Mouse (Mus musculus) neutrophil, adult 5-6 weeks (primary cell): Measurements from ENCODE around the gene Vti1b. TPM values are rescaled to one million over a fixed set of nuclear protein-coding genes. Genes with fewer than 3 reads are reported as not detected.

Experiments
- ATAC-seq: fragments of 151-379, 151-347 bp; 2 replicates; pipeline ENCODE4 v1.8.0; 2017; ENCODE audit warnings: mild to moderate bottlenecking, moderate TSS enrichment; ENCODE audit not compliant: insufficient number of reproducible peaks, poor library complexity, low FRiP score, severe bottlenecking; ENCODE audit errors: extremely low read depth
- total RNA-seq: library from RNA; stranded (forward); fragments of 200-1000 nt; gene quantifications from 2 replicates; pipeline ENCODE4 v1.2.3, GENCODE M21; 2017

Vti1b gene
- total RNA-seq, 1 experiment from 2014 or later: 162 TPM

DNA sequence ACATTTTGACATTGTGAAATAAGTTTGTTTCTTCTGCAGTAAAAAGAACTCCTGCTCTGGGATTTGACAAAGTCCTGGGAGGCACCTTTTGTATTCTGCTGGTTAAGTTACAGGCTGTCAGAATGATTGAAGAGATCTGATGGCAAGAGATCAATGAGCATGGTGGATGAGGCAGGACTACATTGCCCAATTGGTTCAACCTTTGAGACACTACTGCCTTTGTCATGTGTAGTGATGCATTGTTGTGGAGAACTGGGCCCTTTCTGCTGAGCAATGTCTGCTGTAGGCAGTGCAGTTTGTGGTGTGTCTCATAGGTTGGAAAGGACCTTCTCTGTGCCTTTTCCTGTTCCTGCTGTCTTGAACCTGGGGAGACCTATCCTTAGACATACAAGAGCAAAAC is 31.1 kb downstream of the Vti1b start:
- ATAC-seq: peak; percentile 53; the same call in 1 of the 2 replicates

DNA sequence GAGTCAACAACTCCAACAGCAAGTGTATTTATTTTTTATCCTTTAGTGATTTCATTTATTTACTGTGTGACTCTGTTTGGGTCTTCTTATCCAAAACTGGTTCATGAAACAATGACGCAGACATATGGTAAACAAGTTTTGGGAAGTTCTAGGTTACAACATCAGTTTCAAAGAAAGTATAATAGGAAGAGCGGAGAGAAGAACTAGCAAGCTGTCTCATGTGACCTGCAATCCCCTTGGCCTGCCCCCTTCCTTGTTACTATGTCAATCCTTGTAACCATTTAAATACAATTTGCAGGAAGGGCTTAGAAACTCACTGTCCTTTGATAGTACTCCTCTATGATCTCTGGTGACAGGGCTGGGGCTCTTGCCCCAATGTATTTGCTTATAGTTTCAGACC is 31.7 kb downstream of the Vti1b start:
- peak; percentile 32; the same call in 1 of the 2 replicates for ATAC-seq

DNA sequence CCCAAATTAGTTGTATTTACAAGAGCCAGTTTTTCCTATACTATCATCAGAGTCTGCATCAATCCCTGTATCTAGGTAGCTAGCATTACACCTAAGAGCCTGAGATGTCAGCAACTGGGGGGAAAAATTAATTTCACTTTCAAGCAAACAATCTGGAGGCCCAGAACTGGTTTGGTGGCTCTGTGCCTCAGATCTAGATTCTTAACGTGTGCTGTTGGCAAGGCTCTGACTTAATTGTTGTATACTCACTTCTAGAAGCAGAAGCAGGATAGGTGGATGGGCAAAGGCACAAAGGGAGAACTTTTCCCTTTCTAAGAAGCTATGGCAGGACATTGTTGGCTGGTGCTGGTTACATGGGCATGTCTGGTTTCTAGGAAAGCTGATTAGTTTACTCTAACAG is 33.0 kb downstream of the Vti1b start:
- ATAC-seq: no peak

DNA sequence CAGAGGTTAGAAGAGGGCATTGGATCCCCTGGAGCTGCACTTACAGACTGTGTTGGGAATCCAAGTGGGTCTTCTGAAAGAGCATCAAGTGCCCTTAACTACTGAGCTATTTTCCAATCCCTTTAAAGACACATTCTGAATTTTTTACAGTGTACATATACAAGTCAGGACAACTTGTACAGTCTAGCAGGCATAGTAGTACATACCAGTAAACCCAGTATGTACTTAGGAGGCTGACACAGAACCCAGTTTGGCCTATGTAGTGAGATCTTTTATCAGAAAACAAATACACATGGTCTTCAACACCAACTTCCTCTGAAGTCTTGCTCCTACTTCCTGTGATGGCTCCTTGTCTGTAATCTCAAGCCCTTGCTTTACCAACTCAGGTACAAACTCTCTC is 33.5 kb downstream of the Vti1b start:
- no peak for ATAC-seq

DNA sequence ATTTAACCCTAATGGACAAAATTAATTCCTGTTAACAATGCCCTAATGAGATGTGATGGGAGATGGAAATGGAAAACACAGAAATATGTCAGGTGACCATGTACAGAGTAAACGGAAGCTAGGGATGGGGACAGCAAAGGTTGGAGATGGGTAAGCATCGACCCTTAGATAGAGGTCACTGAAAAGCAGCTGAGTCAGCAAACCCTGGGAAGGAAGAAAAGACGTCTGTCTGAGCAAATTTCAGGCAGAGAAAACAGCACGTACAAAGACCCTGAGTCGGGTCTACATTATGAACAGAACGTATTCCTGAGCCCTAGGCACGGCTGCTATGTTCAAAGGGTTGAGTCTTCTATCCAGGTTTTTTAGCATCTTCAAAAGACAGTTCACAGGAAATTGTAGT is 35.5 kb downstream of the Vti1b start:
- no peak for ATAC-seq

DNA sequence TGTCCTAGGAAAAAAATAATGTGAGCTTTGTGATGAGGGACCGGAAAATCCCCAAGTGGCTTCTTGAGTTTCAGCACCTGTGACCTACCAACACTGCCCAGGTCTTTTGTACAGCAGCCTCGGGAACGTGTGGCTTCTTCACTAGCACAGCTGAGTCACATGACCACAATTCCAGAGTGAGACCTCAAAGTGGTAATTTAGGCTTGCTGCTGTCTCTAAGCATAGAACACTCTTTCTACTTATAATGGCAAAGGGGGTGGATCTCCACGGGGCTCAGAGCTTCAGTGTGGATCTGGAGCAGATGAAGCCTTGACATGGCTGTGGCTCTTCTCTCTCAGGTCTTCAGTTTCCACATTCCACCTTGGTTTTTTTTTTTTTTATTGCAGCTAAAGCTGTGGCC is 37.4 kb downstream of the Vti1b start:
- no peak for ATAC-seq

DNA sequence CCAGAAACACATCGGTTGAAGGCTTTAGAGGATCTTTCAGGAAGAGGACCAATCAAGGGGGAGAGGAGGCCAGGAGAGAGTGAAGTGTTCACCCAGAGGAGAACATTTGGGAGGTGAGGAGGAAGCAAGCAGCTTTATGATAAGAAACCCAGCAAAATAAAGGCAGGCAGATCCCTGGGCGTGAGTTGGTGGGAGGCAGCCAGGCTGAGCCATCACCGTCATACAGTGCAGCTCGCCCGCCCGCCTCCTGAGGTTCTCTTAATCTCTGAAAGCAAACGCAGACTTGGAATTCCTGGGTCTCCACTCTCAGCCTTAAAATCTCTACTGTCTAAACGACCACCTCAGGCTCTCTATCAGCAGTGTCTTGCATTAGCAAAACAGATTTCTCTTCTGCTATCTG is 37.8 kb downstream of the Vti1b start:
- ATAC-seq: no peak

DNA sequence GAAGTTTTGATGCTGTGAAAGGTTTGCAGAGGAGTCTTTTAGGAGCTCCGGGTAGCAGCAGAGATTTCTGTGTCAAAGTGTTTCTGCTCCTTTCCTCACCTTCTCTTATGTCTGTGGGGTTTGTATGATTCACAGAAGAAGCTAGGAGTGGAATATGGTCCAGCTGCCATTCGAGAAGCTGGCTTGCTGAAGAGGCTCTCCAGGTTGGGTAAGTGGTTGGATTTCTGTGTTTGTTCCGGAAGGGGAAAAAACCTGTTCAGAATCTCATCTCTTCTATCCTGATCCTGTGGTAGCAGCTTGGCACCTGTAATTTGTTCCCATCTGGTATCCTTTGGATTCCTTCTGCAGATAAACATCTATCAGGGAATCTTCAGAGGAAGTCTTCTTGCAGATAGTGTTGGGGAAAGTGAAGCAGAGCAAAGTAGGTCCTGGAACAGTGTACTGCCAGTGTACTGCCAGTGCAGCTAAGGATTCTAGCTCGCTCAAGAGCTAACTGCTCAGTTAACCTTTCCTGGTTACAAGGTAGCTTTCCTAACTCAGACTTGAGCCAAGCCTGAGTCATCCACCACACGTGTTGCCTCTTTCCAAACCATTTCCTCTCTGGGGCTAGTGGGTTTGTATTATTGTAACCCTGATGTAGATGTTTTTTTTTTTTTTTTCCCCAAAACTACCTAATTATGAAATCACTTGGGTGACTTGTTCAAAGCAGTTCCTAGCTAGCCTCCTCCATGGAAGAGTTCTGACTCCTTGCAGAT is 40.6 kb downstream of the Vti1b start:
- ATAC-seq: peak; percentile 67

DNA sequence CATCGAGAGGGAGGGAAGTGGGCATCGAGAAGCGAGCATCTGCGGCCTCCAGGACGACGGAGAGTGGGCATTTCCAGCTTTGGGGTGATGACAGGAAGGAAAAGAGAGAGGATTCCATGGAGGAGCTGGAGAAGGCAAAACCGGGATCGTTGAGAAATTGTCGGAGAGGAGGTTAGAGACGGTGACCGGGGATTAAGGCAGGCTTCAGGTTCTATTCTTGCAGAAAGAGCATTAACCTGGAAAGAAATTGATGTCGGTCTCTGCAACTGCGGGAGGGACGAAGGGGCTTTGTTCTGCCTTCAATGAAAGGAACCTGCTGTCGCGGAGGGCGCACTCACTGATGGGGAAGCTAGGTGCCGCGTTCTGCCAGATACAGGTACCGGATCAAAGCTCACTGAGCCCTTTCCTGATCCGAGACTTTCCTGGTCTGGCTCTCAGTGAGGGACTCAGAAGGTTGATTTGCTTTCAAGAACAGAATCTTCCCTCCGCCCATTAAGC is 41.2 kb downstream of the Vti1b start:
- ATAC-seq: no peak

DNA sequence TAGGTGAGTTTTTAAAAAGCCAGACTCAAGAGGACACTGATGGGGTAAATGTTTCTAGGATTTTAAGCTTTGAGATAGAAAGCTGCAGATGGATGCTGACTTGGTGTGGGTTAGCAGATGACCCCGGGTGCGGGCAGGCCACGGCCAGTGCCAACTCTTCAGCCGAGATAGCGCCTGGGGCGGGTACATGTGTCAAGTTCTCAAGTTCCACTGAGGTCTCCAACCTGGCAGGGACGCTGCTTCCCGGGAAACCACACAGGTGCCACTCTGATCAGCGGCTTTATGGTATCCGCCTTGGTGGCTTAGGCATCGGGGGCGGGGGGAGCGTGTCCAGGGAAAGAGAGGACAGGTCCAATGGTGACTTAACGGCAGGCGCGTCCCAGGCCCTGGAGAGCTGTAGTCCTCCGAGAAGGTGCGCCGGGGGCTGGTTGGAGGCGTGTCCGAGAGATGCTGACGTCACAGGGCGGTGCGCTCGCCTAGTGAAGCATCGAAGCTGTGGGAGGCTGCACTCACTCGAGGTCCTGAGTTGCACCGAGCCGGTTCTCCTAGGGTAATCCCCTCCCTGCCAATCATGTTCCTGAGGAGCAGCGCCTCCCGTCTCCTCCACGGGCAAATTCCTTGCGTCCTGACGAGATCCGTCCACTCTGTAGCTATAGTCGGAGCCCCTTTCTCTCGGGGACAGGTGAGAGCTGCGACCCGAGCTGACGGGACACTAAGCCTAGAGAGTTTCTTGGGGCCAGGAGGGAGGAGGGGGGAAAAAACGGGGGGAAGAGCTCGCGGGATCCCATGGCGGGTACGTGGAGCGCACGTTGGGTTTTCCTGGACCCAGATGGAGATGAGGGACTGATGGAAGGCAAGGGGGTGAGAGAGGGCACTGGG is 41.9 kb downstream of the Vti1b start, which contains the start of gene Arg2:
TSS of gene Arg2 (plus strand) at position 479 of the 879 bp plus-strand sequence.
- ATAC-seq: peak; percentile 95

DNA sequence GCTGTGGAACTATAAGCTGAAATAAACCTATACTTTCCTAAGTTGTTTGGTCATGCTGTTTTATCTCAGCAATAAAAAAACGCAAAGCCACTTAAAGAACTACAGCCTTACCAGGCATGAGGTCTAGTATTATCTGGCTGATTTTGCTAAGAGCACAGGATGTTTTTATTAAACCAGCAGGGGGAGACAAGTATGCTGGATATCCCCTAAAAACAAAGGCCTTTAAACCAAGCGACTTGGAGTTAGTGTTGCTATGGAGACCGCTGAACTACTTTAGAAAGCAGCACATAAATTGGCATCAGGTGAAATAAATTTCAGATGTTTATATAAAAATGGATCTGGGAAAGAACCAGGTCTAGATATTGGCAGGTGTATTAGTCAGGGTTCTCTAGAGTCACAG is 49.6 kb downstream of the Vti1b start:
- ATAC-seq: no peak

DNA sequence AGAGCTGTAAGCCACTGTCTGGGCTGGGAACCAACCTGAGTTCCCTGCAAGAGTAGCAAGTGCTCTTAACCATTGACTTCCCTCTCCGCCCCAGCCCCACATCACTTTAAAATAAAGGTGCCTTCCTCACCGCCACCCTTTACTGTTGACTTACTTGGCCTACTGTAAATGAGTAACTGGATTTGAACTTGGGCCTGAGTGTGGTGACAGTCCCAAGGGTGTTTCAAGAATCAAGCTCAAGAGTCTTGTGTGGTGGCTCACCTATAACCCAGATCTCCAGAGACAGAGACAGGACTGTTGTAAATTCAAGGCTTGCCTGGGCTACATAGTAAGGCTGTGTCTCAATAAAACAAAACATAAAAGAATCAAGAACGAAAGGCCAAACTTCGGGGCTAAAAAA is 53.5 kb downstream of the Vti1b start:
- ATAC-seq: no peak

Other genes with a start within 250 kb of the Vti1b start
- 59.5 and 85.9 TPM in 2 replicates for gene Tmem229b, start 165.0 kb downstream of the Vti1b start, total RNA-seq
- gene Plekhh1, start 143.5 kb downstream of the Vti1b start, total RNA-seq: 0.58 TPM in 1 of 2 replicates, not detected in the other
- gene Pigh, start 83.0 kb downstream of the Vti1b start, total RNA-seq: 6.1 and 9.7 TPM in 2 replicates
- gene Arg2, start 41.9 kb downstream of the Vti1b start, total RNA-seq: 151 and 165 TPM in 2 replicates
- 19.6 and 20.9 TPM in 2 replicates for gene Rdh11, start 19.6 kb upstream of the Vti1b start, total RNA-seq
- 73.3 and 81.9 TPM in 2 replicates for gene Rdh12, start 36.2 kb upstream of the Vti1b start, total RNA-seq
- 64.7 and 76.7 TPM in 2 replicates for gene Zfyve26, start 123.6 kb upstream of the Vti1b start, total RNA-seq
- 0.25 and 0.70 TPM in 2 replicates for gene Rad51b, start 124.6 kb upstream of the Vti1b start, total RNA-seq